In genomic region chr6:30107456-30107855, GRCm38 (mm10) we compare ENCODE assay signal across 22 mouse cellular contexts. TPM values are rescaled to one million over a fixed set of nuclear protein-coding genes. Genes with fewer than 3 reads are reported as not detected.
DNase-seq lines count a peak whose midpoint lies in the region; ATAC-seq lines count a peak whose summit lies in the region.
"Had no signal": no experiment of that assay in that cellular context is flagged by ENCODE, and none has a peak within 500 bp of the region (broad histone marks: within the 10 kb centered on the region; RNA-seq: fewer than 3 reads in every experiment).

No protein-coding gene starts in this region.

- H3K27ac ChIP-seq in macrophage: peak overlapping the region; percentile 33; the same call in 1 of the 2 replicates
- no peak overlapping the region for H3K27ac ChIP-seq in midbrain, embryonic 16.5 days (ENCODE audit: low read length)
- H3K27ac ChIP-seq: embryonic facial prominence, embryonic 10.5 days; forebrain, embryonic 10.5 days; heart, adult 2 months; heart, embryonic 15.5 days; hindbrain, embryonic 10.5 days; hindbrain, embryonic 14.5 days; intestine, embryonic 15.5 days had no signal

- H3K4me2 ChIP-seq in midbrain, embryonic 16.5 days (ENCODE audit: low read length): no peak overlapping the region
- H3K4me2 ChIP-seq: heart, embryonic 11.5 days; heart, embryonic 15.5 days; hindbrain, embryonic 14.5 days; intestine, embryonic 15.5 days had no signal

- intact Hi-C loops in heart, postnatal 14 days (cut with DNase I): no loop called here

- no peak overlapping the region for H3K4me3 ChIP-seq in macrophage (ENCODE audit: inconsistent target)
- H3K4me3 ChIP-seq in midbrain, embryonic 16.5 days (ENCODE audit: low read depth, low read length): no peak overlapping the region
- H3K4me3 ChIP-seq: embryonic facial prominence, embryonic 10.5 days; erythroblast, embryonic 14.5 days; forebrain, embryonic 10.5 days; heart, adult 2 months; heart, embryonic 15.5 days; hindbrain, embryonic 10.5 days; intestine, embryonic 15.5 days had no signal

- H3K79me2 ChIP-seq in macrophage (ENCODE audit: inconsistent target): no peaks in the 10 kb centered on the region

- no peaks in the 10 kb centered on the region for H3K9me3 ChIP-seq in midbrain, embryonic 16.5 days (replicated peaks; ENCODE audit: control insufficient read depth, low read length, poor library complexity, severe bottlenecking)
- H3K9me3 ChIP-seq: embryonic facial prominence, embryonic 10.5 days; forebrain, embryonic 10.5 days; heart, embryonic 15.5 days; hindbrain, embryonic 10.5 days; intestine, embryonic 15.5 days had no signal

- 56% methylated on average over 2 of the region's 2 CpGs for WGBS in macrophage (ENCODE audit: missing documents)
- 89% methylated on average over 2 of the region's 2 CpGs for WGBS in midbrain, embryonic 16.5 days

- H3K36me3 ChIP-seq in macrophage (ENCODE audit: inconsistent target): peaks cover 15% of the 10 kb centered on the region
- H3K36me3 ChIP-seq in midbrain, embryonic 16.5 days (ENCODE audit: control insufficient read depth, insufficient read depth, low read length): 0 out of 2 replicates have a peak, but pooled peaks cover 3% of the 10 kb centered on the region

- ATAC-seq in megakaryocyte, adult 5-6 weeks (ENCODE audit: poor library complexity, severe bottlenecking): no peak
- no peak for ATAC-seq in midbrain, embryonic 16.5 days
- ATAC-seq: forebrain, embryonic 14.5 days; intestine, embryonic 15.5 days had no signal

- H3K9ac ChIP-seq in midbrain, embryonic 16.5 days (ENCODE audit: low read depth, low read length): no peak overlapping the region
- H3K9ac ChIP-seq: heart, embryonic 15.5 days; hindbrain, embryonic 14.5 days; intestine, embryonic 15.5 days had no signal

- no peaks in the 10 kb centered on the region for H3K27me3 ChIP-seq in midbrain, embryonic 16.5 days (ENCODE audit: control insufficient read depth, insufficient read depth, low read depth, low read length)
- H3K27me3 ChIP-seq: CH12.LX; heart, embryonic 15.5 days; intestine, embryonic 15.5 days had no signal

- H3K4me1 ChIP-seq in midbrain, embryonic 16.5 days (ENCODE audit: control insufficient read depth, insufficient read depth, low read length): no peaks in the 10 kb centered on the region
- H3K4me1 ChIP-seq: embryonic facial prominence, embryonic 10.5 days; heart, embryonic 15.5 days; hindbrain, embryonic 10.5 days; intestine, embryonic 15.5 days had no signal

- peak; percentile 40 for DNase-seq in heart, adult 11 months
- no peak for DNase-seq in heart, postnatal 14 days
- DNase-seq in MN1 (ENCODE audit: low spot score): peak; percentile 76
- DNase-seq in adrenal gland, postnatal 10 days: peak; percentile 56
- DNase-seq in B cell, adult 2 months: no peak
- DNase-seq: cerebellum, adult 11-12 months; cerebellum, postnatal 10 days; heart, adult 2 months; kidney, adult 18-20 months had no signal

RNA-seq across cellular contexts. Expression of gene Nrf1, which starts 59.7 kb away (rescaled TPM):
- total RNA-seq in heart, postnatal 14 days (2021): 10 to 100 TPM; 16.8 to 17.5 TPM
- total RNA-seq in adrenal gland, postnatal 10 days (2021): 10 to 100 TPM; 22.0 to 25.5 TPM
- total RNA-seq in macrophage (2018; cell fraction: chromatin; rRNA removed): 100 to 1,000 TPM in 1 of 26 experiments, 10 to 100 TPM in 25; 40.9 to 109 (median 69.1) TPM
- 10 to 100 TPM; 11.8 to 19.9 (median 15.1) TPM for total RNA-seq in macrophage (2018; cell fraction: cytosol; rRNA removed)
- total RNA-seq in macrophage (2018; cell fraction: nucleus; rRNA removed): 100 to 1,000 TPM in 1 of 26 experiments, 10 to 100 TPM in 25; 23.2 to 102 (median 40.2) TPM
- polyA plus RNA-seq in macrophage (2018): 11.2 to 14.6 TPM (median 12.4 TPM) in 3 replicates
- 37.1 and 39.6 TPM in 2 replicates for total RNA-seq in megakaryocyte, adult 5-6 weeks (2015)
- 69.9 and 84.5 TPM in 2 replicates for total RNA-seq in megakaryocyte, adult 5-6 weeks (2017)
- polyA plus RNA-seq in midbrain, embryonic 16.5 days (2015; fragmentation: Nextera tagmentation; extraction: Ambion mirVana): 33.8 and 35.4 TPM in 2 replicates

Comparison
In these comparisons a context has a peak if more than half of its experiments do, and no peak if none do; other contexts are left out.
1. DNase-seq: peak in heart, adult 11 months (single experiment), MN1 (single experiment) and adrenal gland, postnatal 10 days (single experiment); none in heart, postnatal 14 days (0 of 2) and B cell, adult 2 months (0 of 2).